In genomic region chr10:74925324-74925723, GRCm38 (mm10) we compare ENCODE assay signal across 8 mouse cellular contexts. TPM values are rescaled to one million over a fixed set of nuclear protein-coding genes. Genes with fewer than 3 reads are reported as not detected.
DNase-seq lines count a peak whose midpoint lies in the region; ATAC-seq and TF ChIP-seq lines count a peak whose summit lies in the region.

No protein-coding gene starts in this region.

- H3K4me2 ChIP-seq in forebrain, embryonic 13.5 days = peak overlapping the region; percentile 53
- peak overlapping the region; percentile 52 for H3K4me2 ChIP-seq in hindbrain, postnatal 0 days (ENCODE audit: low read depth, low read length)

- peak; percentile 18 for ATAC-seq in cerebellum, adult (ENCODE audit: insufficient number of reproducible peaks, low FRiP score, low TSS enrichment)
- ATAC-seq in forebrain, embryonic 13.5 days = 0 out of 2 replicates have a peak, but pooled peaks have one; percentile 7
- ATAC-seq in hindbrain, postnatal 0 days = peak; percentile 10; the same call in 1 of the 2 replicates

- peaks cover 7% of the 10 kb centered on the region for H3K4me1 ChIP-seq in forebrain, embryonic 13.5 days
- 0 out of 2 replicates have a peak, but pooled peaks cover 3% of the 10 kb centered on the region for H3K4me1 ChIP-seq in hindbrain, postnatal 0 days (ENCODE audit: insufficient read depth, low read length)

- no peaks in the 10 kb centered on the region for H3K9me3 ChIP-seq in forebrain, embryonic 13.5 days (replicated peaks)
- H3K9me3 ChIP-seq in hindbrain, postnatal 0 days (ENCODE audit: low read length) = no peaks in the 10 kb centered on the region

- H3K4me3 ChIP-seq in forebrain, embryonic 13.5 days = peak overlapping the region; percentile 23
- peak overlapping the region; percentile 17 for H3K4me3 ChIP-seq in hindbrain, postnatal 0 days (ENCODE audit: low read length)

- peak; percentile 31 for DNase-seq in MN1 (ENCODE audit: low spot score)
- peak; percentile 83 for DNase-seq in hindbrain, postnatal 0 days (ENCODE audit: low spot score)
- peak; percentile 44 to 81 for DNase-seq in left cerebral cortex, adult 9 months (ENCODE audit: low spot score in 2 of 2)
- DNase-seq in lung, postnatal 25 days (ENCODE audit: low spot score) = peak; percentile 26
- peak; percentile 75 for DNase-seq in right cerebral cortex, postnatal 14 days
- no peak for DNase-seq in spleen, postnatal 36 days (ENCODE audit: low spot score in 2 of 2)

- H3K27ac ChIP-seq in forebrain, embryonic 13.5 days = no peak overlapping the region
- H3K27ac ChIP-seq in hindbrain, postnatal 0 days = no peak overlapping the region

- 14% methylated on average over 21 of the region's 21 CpGs for WGBS in forebrain, embryonic 13.5 days
- WGBS in hindbrain, postnatal 0 days = 13% methylated on average over 21 of the region's 21 CpGs

- H3K36me3 ChIP-seq in forebrain, embryonic 13.5 days (ENCODE audit: poor library complexity, severe bottlenecking) = no peaks in the 10 kb centered on the region
- no peaks in the 10 kb centered on the region for H3K36me3 ChIP-seq in hindbrain, postnatal 0 days (ENCODE audit: insufficient read depth, low read length)

- no peak overlapping the region for H3K9ac ChIP-seq in forebrain, embryonic 13.5 days
- H3K9ac ChIP-seq in hindbrain, postnatal 0 days (replicated peaks; ENCODE audit: low read length) = no peak overlapping the region

- TF ChIP-seq CTCF in hindbrain, postnatal 0 days (IDR thresholded peaks at IDR 0.05; ENCODE audit: low read depth) = peak; percentile 88

- no peaks in the 10 kb centered on the region for H3K27me3 ChIP-seq in forebrain, embryonic 13.5 days
- no peaks in the 10 kb centered on the region for H3K27me3 ChIP-seq in hindbrain, postnatal 0 days (ENCODE audit: insufficient read depth, low read length)

RNA-seq across cellular contexts. Expression of gene Gnaz, which starts 41.7 kb away (rescaled TPM):
- 18.3 and 20.9 TPM in 2 replicates for polyA plus RNA-seq in forebrain, embryonic 13.5 days (2015; fragmentation: Nextera tagmentation; extraction: Ambion mirVana)
- total RNA-seq in hindbrain, postnatal 0 days (2014; rRNA removed) = 166 and 178 TPM in 2 replicates
- polyA plus RNA-seq in hindbrain, postnatal 0 days (2015; fragmentation: Nextera tagmentation; extraction: Ambion mirVana) = 88.3 and 99.9 TPM in 2 replicates

Comparison
In these comparisons a context has a peak if more than half of its experiments do, and no peak if none do; other contexts are left out.
1. DNase-seq: peak in MN1 (single experiment), hindbrain, postnatal 0 days (single experiment), left cerebral cortex, adult 9 months (2 of 2), lung, postnatal 25 days (single experiment) and right cerebral cortex, postnatal 14 days (single experiment); none in spleen, postnatal 36 days (0 of 2).
2. Peak in every context shown above with its lines, with median percentiles within 50 percentile points of each other: ATAC-seq.